Mouse (Mus musculus): ENCODE data around the gene Acvr2a. TPM values are rescaled to one million over a fixed set of nuclear protein-coding genes. Genes with fewer than 3 reads are reported as not detected.
A peak's percentile ranks its signal among the peaks of the same experiment; 100 is the strongest.

Gene Acvr2a
- total and polyA plus RNA-seq, 3 experiments, result 0.89 to 2.9 (median 2.2) TPM

DNA sequence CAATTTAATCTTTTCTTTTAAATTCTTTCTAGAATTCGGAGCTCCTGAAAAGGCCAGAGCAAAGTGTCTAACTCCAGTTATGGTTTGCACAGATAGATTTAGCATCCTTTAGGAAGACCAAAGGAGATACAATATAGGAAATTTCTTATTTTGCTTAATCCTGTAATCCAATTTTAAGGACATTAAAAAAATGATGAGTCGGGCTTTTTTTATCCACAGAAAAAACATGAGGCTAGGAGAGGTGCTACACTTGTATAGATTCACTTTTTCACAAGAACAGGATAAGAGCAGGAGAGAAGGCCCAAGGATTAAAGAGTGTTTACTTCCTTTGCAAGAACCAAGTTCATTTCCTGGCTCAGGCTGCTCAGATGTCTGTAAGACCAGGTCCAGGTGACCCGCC, 81.3 kb downstream of the Acvr2a start:
- no peaks in the 10 kb centered on the region for H3K79me2 ChIP-seq (replicated peaks; ENCODE audit: control insufficient read depth, extremely low read depth, insufficient read depth, poor library complexity, severe bottlenecking)
- H3K36me3 ChIP-seq (replicated peaks in 1 of 2; ENCODE audit: control insufficient read depth in 1 of 2, insufficient read depth in 1 of 2, low read length in 1 of 2), result peaks cover 6 to 28% of the 10 kb centered on the region in 2 experiments
- no peak overlapping the region for H3K9ac ChIP-seq (ENCODE audit: insufficient read depth, low read depth)
- dilution Hi-C loops (cut with MboI; ENCODE audit: extremely low pct_ligation_motif_present, extremely low pct_unique_long_range_greater_than_20kb, low sequenced_read_pairs) (no loop called here), in situ Hi-C loops (cut with MboI; ENCODE audit: low pct_ligation_motif_present, low pct_unique_long_range_greater_than_20kb, low sequenced_read_pairs) (loop anchor here (25.0 kb wide), 2 partner anchors 883 to 1408 kb away; no protein-coding TSS in a partner anchor)
- no peaks in the 10 kb centered on the region for H3K9me3 ChIP-seq (replicated peaks; ENCODE audit: low read length)
- DNase-seq (ENCODE audit: extremely low read depth), result no peak
- TF ChIP-seq PAX5 (IDR thresholded peaks at IDR 0.05; ENCODE audit: low read length) (no peak), HCFC1 (IDR thresholded peaks at IDR 0.05; ENCODE audit: low read depth, low read length) (no peak), POLR2A (IDR thresholded peaks at IDR 0.05; ENCODE audit: low read depth, low read length) (no peak), MAFK (IDR thresholded peaks at IDR 0.05; ENCODE audit: insufficient replicate concordance, low read length) (peak; percentile 91)
- no peak overlapping the region for H3K27ac ChIP-seq (ENCODE audit: insufficient read depth, low read depth)
- no peaks in the 10 kb centered on the region for H3K27me3 ChIP-seq (replicated peaks)
- no peaks in the 10 kb centered on the region for H3K4me1 ChIP-seq (ENCODE audit: control insufficient read depth in 1 of 2, insufficient read depth in 2 of 2)
- no peak overlapping the region for H3K4me2 ChIP-seq (ENCODE audit: insufficient read depth, low read depth, poor library complexity, severe bottlenecking)
- no peak overlapping the region for H3K4me3 ChIP-seq (replicated peaks in 1 of 3; ENCODE audit: low read depth in 2 of 3, low read length in 2 of 3, poor library complexity in 1 of 3)

DNA sequence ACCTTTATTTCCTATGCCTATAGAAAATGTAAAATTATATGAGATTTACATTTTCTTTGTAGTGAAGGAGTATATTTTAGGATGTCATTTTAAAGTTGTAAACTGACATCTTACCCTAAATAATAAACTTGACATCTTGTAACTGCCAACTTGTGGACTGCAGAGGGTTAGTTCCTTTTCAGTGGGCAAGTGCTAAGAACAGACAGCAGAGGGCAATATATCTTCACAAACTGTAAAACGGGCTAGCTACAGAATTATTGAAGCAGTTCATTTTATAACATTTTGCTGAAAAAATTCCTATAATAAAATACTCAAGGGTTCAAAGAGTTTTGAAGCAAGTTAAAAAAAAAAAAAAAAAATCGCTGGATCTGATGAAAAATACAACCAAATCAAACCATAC, 95.0 kb downstream of the Acvr2a start:
- dilution Hi-C loops (cut with MboI; ENCODE audit: extremely low pct_ligation_motif_present, extremely low pct_unique_long_range_greater_than_20kb, low sequenced_read_pairs), result no loop called here
- Histone ChIP-seq H3K79me2 (replicated peaks; ENCODE audit: control insufficient read depth, extremely low read depth, insufficient read depth, poor library complexity, severe bottlenecking) (no peaks in the 10 kb centered on the region), H3K4me1 (ENCODE audit: control insufficient read depth in 1 of 2, insufficient read depth in 2 of 2) (no peaks in the 10 kb centered on the region), H3K27me3 (replicated peaks) (no peaks in the 10 kb centered on the region), H3K4me2 (ENCODE audit: insufficient read depth, low read depth, poor library complexity, severe bottlenecking) (no peak overlapping the region), H3K36me3 (replicated peaks in 1 of 2; ENCODE audit: control insufficient read depth in 1 of 2, insufficient read depth in 1 of 2, low read length in 1 of 2) (peaks cover 23 to 65% of the 10 kb centered on the region in 2 experiments), H3K4me3 (replicated peaks in 1 of 3; ENCODE audit: low read depth in 2 of 3, low read length in 2 of 3, poor library complexity in 1 of 3) (no peak overlapping the region), H3K9me3 (replicated peaks; ENCODE audit: low read length) (no peaks in the 10 kb centered on the region), H3K9ac (ENCODE audit: insufficient read depth, low read depth) (no peak overlapping the region), H3K27ac (ENCODE audit: insufficient read depth, low read depth) (no peak overlapping the region)
- peak; percentile 29 for DNase-seq (ENCODE audit: extremely low read depth)
- in situ Hi-C loops (cut with MboI; ENCODE audit: low pct_ligation_motif_present, low pct_unique_long_range_greater_than_20kb, low sequenced_read_pairs), result loop anchor here (10.0 to 25.0 kb wide), 2 partner anchors 406 to 828 kb away; no protein-coding TSS in a partner anchor
- TF ChIP-seq RAD21 (IDR thresholded peaks at IDR 0.05; ENCODE audit: low read depth, low read length) (peak; percentile 67), MYC (IDR thresholded peaks at IDR 0.05; ENCODE audit: low read depth, low read length) (no peak), CTCF (conservative IDR thresholded peaks at IDR 0.05 in 1 of 2, IDR thresholded peaks at IDR 0.05 in 1 of 2; ENCODE audit: low read depth in 2 of 2, low read length in 2 of 2) (peak in 1 of 2 experiments; percentile 68; a peak in 2 of 4 replicates), SMC3 (IDR thresholded peaks at IDR 0.05; ENCODE audit: low read depth, low read length) (peak; percentile 43)

DNA sequence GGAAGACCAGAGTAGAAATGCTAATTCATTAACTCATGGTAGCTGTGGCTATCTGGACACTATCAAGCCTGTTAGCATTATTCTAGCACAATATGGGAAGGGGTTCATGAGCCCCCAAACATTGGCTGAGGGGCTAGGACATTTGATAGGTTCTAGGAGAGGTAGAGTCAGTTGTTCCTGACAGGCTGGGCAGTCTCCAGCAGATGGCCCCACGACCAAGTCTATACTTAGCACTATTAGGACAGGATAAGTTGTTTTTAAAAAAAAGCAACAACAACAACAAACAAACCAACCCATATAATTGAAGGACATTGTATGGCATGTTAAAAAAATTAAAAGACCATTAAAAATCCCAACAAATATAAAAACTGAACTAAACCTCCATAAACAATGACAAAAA, 100.3 kb downstream of the Acvr2a start:
- Histone ChIP-seq H3K27ac (ENCODE audit: insufficient read depth, low read depth) (no peak overlapping the region), H3K9ac (ENCODE audit: insufficient read depth, low read depth) (no peak overlapping the region), H3K27me3 (replicated peaks) (no peaks in the 10 kb centered on the region), H3K79me2 (replicated peaks; ENCODE audit: control insufficient read depth, extremely low read depth, insufficient read depth, poor library complexity, severe bottlenecking) (peaks cover 5% of the 10 kb centered on the region; the same call in 1 of the 2 replicates), H3K4me2 (ENCODE audit: insufficient read depth, low read depth, poor library complexity, severe bottlenecking) (no peak overlapping the region), H3K9me3 (replicated peaks; ENCODE audit: low read length) (no peaks in the 10 kb centered on the region), H3K4me3 (replicated peaks in 1 of 3; ENCODE audit: low read depth in 2 of 3, low read length in 2 of 3, poor library complexity in 1 of 3) (no peak overlapping the region), H3K4me1 (ENCODE audit: control insufficient read depth in 1 of 2, insufficient read depth in 2 of 2) (no peaks in the 10 kb centered on the region), H3K36me3 (replicated peaks in 1 of 2; ENCODE audit: control insufficient read depth in 1 of 2, insufficient read depth in 1 of 2, low read length in 1 of 2) (peaks cover 22 to 65% of the 10 kb centered on the region in 2 experiments)
- peak; percentile 28 for TF ChIP-seq RAD21 (IDR thresholded peaks at IDR 0.05; ENCODE audit: low read depth, low read length)
- TF ChIP-seq ELF1 (IDR thresholded peaks at IDR 0.05; ENCODE audit: low read depth, low read length), result no peak
- peak in 1 of 2 experiments; percentile 40; a peak in 2 of 4 replicates for TF ChIP-seq CTCF (conservative IDR thresholded peaks at IDR 0.05 in 1 of 2, IDR thresholded peaks at IDR 0.05 in 1 of 2; ENCODE audit: low read depth in 2 of 2, low read length in 2 of 2)
- 0 out of 2 replicates have a peak, but pooled peaks have one; percentile 14 for TF ChIP-seq SMC3 (IDR thresholded peaks at IDR 0.05; ENCODE audit: low read depth, low read length)
- no peak for DNase-seq (ENCODE audit: extremely low read depth)
- dilution Hi-C loops (cut with MboI; ENCODE audit: extremely low pct_ligation_motif_present, extremely low pct_unique_long_range_greater_than_20kb, low sequenced_read_pairs) (no loop called here), in situ Hi-C loops (cut with MboI; ENCODE audit: low pct_ligation_motif_present, low pct_unique_long_range_greater_than_20kb, low sequenced_read_pairs) (loop anchor here (25.0 kb wide), 1 partner anchor 823 kb away; no protein-coding TSS in a partner anchor)

Measured in CH12.LX (cell line).